Mouse (Mus musculus) forebrain, embryonic 13.5 days (tissue): ENCODE data around the gene Ykt6. TPM values are rescaled to one million over a fixed set of nuclear protein-coding genes. Genes with fewer than 3 reads are reported as not detected.

ENCODE experiments used
- ATAC-seq: fragments of 200-750 bp; cut with Nextera tagmentation; 2 replicates; pipeline ENCODE4 v1.8.0; 2017
- H3K27ac ChIP-seq: fragments of 300-500 bp; sonication (generic); 2 replicates; pipeline ENCODE4 v1.5.1; 2015; ENCODE audit warnings: inconsistent platforms, mild to moderate bottlenecking, moderate library complexity
- H3K27me3 ChIP-seq: fragments of 300-500 bp; sonication (generic); 2 replicates; pipeline ENCODE4 v1.6.1; 2015; ENCODE audit warnings: mild to moderate bottlenecking, inconsistent platforms
- H3K36me3 ChIP-seq: fragments of 300-500 bp; sonication (generic); 2 replicates; pipeline ENCODE4 v1.6.1; 2015; ENCODE audit warnings: mild to moderate bottlenecking, inconsistent platforms; ENCODE audit not compliant: poor library complexity, severe bottlenecking
- H3K4me1 ChIP-seq: fragments of 300-500 bp; sonication (generic); 2 replicates; pipeline ENCODE4 v1.6.1; 2015; ENCODE audit warnings: inconsistent platforms
- H3K4me2 ChIP-seq: fragments of 300-500 bp; sonication (generic); 2 replicates; pipeline ENCODE4 v1.6.1; 2015; ENCODE audit warnings: inconsistent platforms, mild to moderate bottlenecking, moderate library complexity
- H3K4me3 ChIP-seq: fragments of 300-500 bp; sonication (generic); 2 replicates; pipeline ENCODE4 v1.5.1; 2015; ENCODE audit warnings: mild to moderate bottlenecking, inconsistent platforms
- H3K9ac ChIP-seq: fragments of 300-500 bp; sonication (generic); 2 replicates; pipeline ENCODE4 v1.6.1; 2015; ENCODE audit warnings: mild to moderate bottlenecking, inconsistent platforms
- H3K9me3 ChIP-seq: fragments of 300-500 bp; sonication (generic); replicated peaks from 2 replicates; pipeline ENCODE4 v1.6.1; 2016; ENCODE audit warnings: inconsistent platforms
- WGBS: fragments of 180-500 bp; shearing (Covaris S2); methylation state at CpG from one replicate; pipeline ENCODE4 v1.1.7; 2015; 5-methylcytosine and 5-hydroxymethylcytosine counted together
- polyA plus RNA-seq: library from polyadenylated mRNA; unstranded; fragments of >200 nt; fragmentation: Nextera tagmentation; extraction: Ambion mirVana; gene quantifications from 2 replicates; pipeline ENCODE4 v1.2.1, GENCODE M21; 2015

The Ykt6 gene
- polyA plus RNA-seq, 1 experiment from 2014 or later, result 65.3 TPM

- H3K9ac ChIP-seq, result no peak overlapping the region
- H3K36me3 ChIP-seq, result no peaks in the 10 kb centered on the region
- no peaks in the 10 kb centered on the region for H3K9me3 ChIP-seq
- no peaks in the 10 kb centered on the region for H3K4me1 ChIP-seq
- no peak overlapping the region for H3K27ac ChIP-seq
- no peak overlapping the region for H3K4me3 ChIP-seq
- no peaks in the 10 kb centered on the region for H3K27me3 ChIP-seq
- 92% methylated on average over 2 of the region's 2 CpGs for WGBS
- no peak for ATAC-seq
- H3K4me2 ChIP-seq, result no peak overlapping the region
These were observed 24.6 kb downstream of the Ykt6 start for GRCm38 (mm10) chr11:5980108-5980507.

DNA sequence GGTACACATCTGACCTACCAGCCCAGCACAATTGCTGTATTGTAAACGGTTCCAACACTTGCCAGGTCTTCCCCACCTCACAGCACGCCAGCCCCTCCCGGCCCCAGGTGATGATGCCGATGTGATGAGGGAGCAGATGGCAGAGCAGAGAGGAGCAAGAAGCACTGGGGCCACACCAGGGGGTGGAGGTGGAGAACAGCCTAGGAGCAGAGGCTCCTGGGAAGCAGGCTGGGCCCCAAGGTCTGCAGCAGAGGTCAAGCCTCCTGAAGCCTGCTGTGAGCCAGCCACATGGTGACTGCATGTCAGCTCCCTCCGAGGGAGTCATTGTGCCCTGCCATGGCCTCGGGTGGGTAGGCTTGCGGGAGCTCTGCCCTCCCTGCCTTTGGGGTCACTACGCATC is 25.1 kb downstream of the Ykt6 start:
- ATAC-seq, result no peak
- Histone ChIP-seq H3K4me3 (no peak overlapping the region), H3K4me2 (no peak overlapping the region), H3K4me1 (no peaks in the 10 kb centered on the region), H3K36me3 (no peaks in the 10 kb centered on the region), H3K27ac (no peak overlapping the region), H3K27me3 (no peaks in the 10 kb centered on the region), H3K9me3 (no peaks in the 10 kb centered on the region), H3K9ac (no peak overlapping the region)
- WGBS, result 70% methylated on average over 8 of the region's 8 CpGs

DNA sequence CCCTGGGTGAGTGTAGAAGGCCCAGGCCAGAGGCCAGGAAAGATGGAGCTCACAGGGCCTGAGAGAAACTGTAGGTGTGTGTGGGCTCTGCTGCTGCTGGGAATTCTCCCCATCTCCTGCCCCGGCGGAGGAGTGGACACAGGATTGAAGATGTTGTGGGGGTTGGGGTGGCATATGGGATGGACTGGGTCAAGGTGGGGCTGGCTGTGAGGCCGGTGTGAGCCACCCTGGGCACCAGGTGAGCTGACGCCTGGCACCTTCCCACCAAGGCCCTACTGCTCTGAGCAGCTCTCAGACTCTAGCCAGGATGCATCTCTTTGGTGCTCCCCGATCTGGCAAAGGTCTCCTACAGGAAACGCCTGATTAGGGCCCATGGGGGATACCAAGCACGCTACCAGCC is 25.8 kb downstream of the Ykt6 start:
- H3K27me3 ChIP-seq, result no peaks in the 10 kb centered on the region
- no peaks in the 10 kb centered on the region for H3K4me1 ChIP-seq
- no peak overlapping the region for H3K4me3 ChIP-seq
- WGBS, result 90% methylated on average over 6 of the region's 7 CpGs
- H3K36me3 ChIP-seq, result no peaks in the 10 kb centered on the region
- no peak overlapping the region for H3K9ac ChIP-seq
- H3K27ac ChIP-seq, result no peak overlapping the region
- no peaks in the 10 kb centered on the region for H3K9me3 ChIP-seq
- no peak for ATAC-seq
- H3K4me2 ChIP-seq, result no peak overlapping the region

- Histone ChIP-seq H3K9ac (no peak overlapping the region), H3K27ac (no peak overlapping the region), H3K27me3 (no peaks in the 10 kb centered on the region), H3K4me2 (no peak overlapping the region), H3K4me3 (no peak overlapping the region), H3K4me1 (no peaks in the 10 kb centered on the region), H3K36me3 (no peaks in the 10 kb centered on the region), H3K9me3 (no peaks in the 10 kb centered on the region)
- no peak for ATAC-seq
- WGBS, result 91% methylated on average over 5 of the region's 5 CpGs
These were observed 28.1 kb downstream of the Ykt6 start for GRCm38 (mm10) chr11:5983629-5984028.

- Histone ChIP-seq H3K27ac (no peak overlapping the region), H3K36me3 (no peaks in the 10 kb centered on the region), H3K4me1 (no peaks in the 10 kb centered on the region), H3K9me3 (no peaks in the 10 kb centered on the region), H3K4me2 (no peak overlapping the region), H3K4me3 (no peak overlapping the region), H3K9ac (no peak overlapping the region), H3K27me3 (no peaks in the 10 kb centered on the region)
- WGBS, result 78% methylated on average over 10 of the region's 10 CpGs
- ATAC-seq, result no peak
These were observed 32.6 kb downstream of the Ykt6 start for GRCm38 (mm10) chr11:5988126-5988525.

DNA sequence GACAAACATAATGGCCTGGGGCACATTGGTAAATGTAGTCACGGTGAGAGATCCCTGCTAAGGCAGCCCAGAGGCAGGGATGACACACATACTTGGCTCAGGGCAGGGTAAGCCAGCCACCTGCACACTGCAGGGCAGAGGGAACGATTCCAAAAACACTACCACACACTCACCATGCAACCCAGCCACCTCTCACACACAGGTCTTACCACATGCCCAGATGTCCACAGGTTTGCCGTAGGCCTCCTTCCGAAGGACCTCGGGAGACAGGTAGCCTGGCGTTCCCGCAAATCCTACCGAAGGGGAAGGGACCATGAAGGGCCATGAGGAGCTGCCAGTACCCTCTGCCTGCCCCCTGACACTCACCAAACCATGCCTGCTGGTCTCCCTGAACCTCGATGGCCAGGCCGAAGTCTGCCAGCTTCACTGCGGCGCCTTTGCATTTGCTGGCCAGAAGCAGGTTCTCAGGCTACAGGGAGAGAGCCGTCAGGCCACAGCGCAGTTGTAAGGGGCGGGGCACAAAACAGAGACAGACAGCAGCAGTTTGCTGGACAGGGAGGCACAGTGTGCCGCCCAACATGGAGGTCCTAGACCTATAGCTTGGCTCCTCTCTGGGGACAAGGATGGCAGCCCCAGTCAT is 34.6 kb downstream of the Ykt6 start:
- H3K9ac ChIP-seq, result no peak overlapping the region
- WGBS, result 84% methylated on average over 16 of the region's 16 CpGs
- H3K36me3 ChIP-seq, result no peaks in the 10 kb centered on the region
- no peaks in the 10 kb centered on the region for H3K27me3 ChIP-seq
- H3K27ac ChIP-seq, result no peak overlapping the region
- no peak overlapping the region for H3K4me2 ChIP-seq
- ATAC-seq, result no peak
- H3K4me3 ChIP-seq, result no peak overlapping the region
- H3K9me3 ChIP-seq, result no peaks in the 10 kb centered on the region
- no peaks in the 10 kb centered on the region for H3K4me1 ChIP-seq

- no peaks in the 10 kb centered on the region for H3K4me1 ChIP-seq
- 27% methylated on average over 4 of the region's 4 CpGs for WGBS
- H3K27me3 ChIP-seq, result peaks cover 4% of the 10 kb centered on the region; the same call in 1 of the 2 replicates
- H3K36me3 ChIP-seq, result no peaks in the 10 kb centered on the region
- no peak overlapping the region for H3K4me3 ChIP-seq
- H3K4me2 ChIP-seq, result no peak overlapping the region
- H3K27ac ChIP-seq, result no peak overlapping the region
- no peak overlapping the region for H3K9ac ChIP-seq
- no peak for ATAC-seq
- no peaks in the 10 kb centered on the region for H3K9me3 ChIP-seq
These were observed 35.4 kb downstream of the Ykt6 start for GRCm38 (mm10) chr11:5990910-5991309.

GRCm38 (mm10) chr11:5994212-5994611 is 38.7 kb downstream of the Ykt6 start:
- Histone ChIP-seq H3K9me3 (no peaks in the 10 kb centered on the region), H3K4me1 (0 out of 2 replicates have a peak, but pooled peaks cover under 1% of the 10 kb centered on the region), H3K27me3 (peaks cover 4% of the 10 kb centered on the region; the same call in 1 of the 2 replicates), H3K27ac (no peak overlapping the region), H3K4me3 (no peak overlapping the region), H3K9ac (no peak overlapping the region), H3K36me3 (no peaks in the 10 kb centered on the region), H3K4me2 (no peak overlapping the region)
- ATAC-seq, result no peak
- WGBS, result 85% methylated on average over 5 of the region's 5 CpGs

DNA sequence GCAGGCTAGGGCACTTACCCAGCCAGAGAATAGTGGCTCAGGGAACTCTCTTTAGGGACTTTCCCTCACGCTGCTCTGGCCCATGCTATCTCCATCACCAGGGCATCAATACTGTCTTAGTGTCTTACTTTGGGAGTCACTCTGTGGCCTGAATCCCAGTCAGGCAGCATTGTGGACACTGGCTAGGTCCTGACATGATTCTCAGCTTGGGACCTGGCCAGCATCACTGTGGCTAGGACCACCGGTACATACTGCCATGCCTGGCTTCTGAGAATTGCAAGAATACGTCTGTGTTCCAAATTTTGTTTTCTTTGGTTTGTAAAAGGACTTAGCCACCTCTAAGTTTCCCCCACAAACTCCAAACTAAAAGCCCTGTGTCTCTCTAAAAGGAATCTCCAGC is 39.4 kb downstream of the Ykt6 start:
- H3K9ac ChIP-seq, result no peak overlapping the region
- H3K4me2 ChIP-seq, result no peak overlapping the region

GRCm38 (mm10) chr11:5995989-5996388 is 40.5 kb downstream of the Ykt6 start:
- no peak overlapping the region for H3K4me3 ChIP-seq
- no peak overlapping the region for H3K27ac ChIP-seq
- 16% methylated on average over 8 of the region's 8 CpGs for WGBS
- H3K4me2 ChIP-seq, result no peak overlapping the region
- peaks cover 4% of the 10 kb centered on the region; the same call in 1 of the 2 replicates for H3K27me3 ChIP-seq
- ATAC-seq, result peak; percentile 35; the same call in 1 of the 2 replicates
- H3K4me1 ChIP-seq, result peaks cover 18% of the 10 kb centered on the region
- H3K36me3 ChIP-seq, result no peaks in the 10 kb centered on the region
- H3K9ac ChIP-seq, result no peak overlapping the region
- no peaks in the 10 kb centered on the region for H3K9me3 ChIP-seq

More for the DNA sequence above, 39.4 kb downstream of the Ykt6 start:
- H3K9me3 ChIP-seq, result no peaks in the 10 kb centered on the region
- H3K4me1 ChIP-seq, result peaks cover 7% of the 10 kb centered on the region
- no peaks in the 10 kb centered on the region for H3K36me3 ChIP-seq
- ATAC-seq, result no peak
- H3K27ac ChIP-seq, result no peak overlapping the region
- WGBS, result 92% methylated on average over 3 of the region's 3 CpGs
- no peak overlapping the region for H3K4me3 ChIP-seq
- H3K27me3 ChIP-seq, result peaks cover 4% of the 10 kb centered on the region; the same call in 1 of the 2 replicates

- H3K9me3 ChIP-seq, result no peaks in the 10 kb centered on the region
- H3K4me1 ChIP-seq, result peaks cover 23% of the 10 kb centered on the region
- H3K27me3 ChIP-seq, result peaks cover 4% of the 10 kb centered on the region; the same call in 1 of the 2 replicates
- H3K4me3 ChIP-seq, result no peak overlapping the region
- H3K4me2 ChIP-seq, result no peak overlapping the region
- no peak overlapping the region for H3K9ac ChIP-seq
- ATAC-seq, result no peak
- H3K27ac ChIP-seq, result no peak overlapping the region
- WGBS, result 94% methylated on average over 2 of the region's 2 CpGs
- H3K36me3 ChIP-seq, result no peaks in the 10 kb centered on the region
These were observed 43.0 kb downstream of the Ykt6 start for GRCm38 (mm10) chr11:5998472-5998871.

DNA sequence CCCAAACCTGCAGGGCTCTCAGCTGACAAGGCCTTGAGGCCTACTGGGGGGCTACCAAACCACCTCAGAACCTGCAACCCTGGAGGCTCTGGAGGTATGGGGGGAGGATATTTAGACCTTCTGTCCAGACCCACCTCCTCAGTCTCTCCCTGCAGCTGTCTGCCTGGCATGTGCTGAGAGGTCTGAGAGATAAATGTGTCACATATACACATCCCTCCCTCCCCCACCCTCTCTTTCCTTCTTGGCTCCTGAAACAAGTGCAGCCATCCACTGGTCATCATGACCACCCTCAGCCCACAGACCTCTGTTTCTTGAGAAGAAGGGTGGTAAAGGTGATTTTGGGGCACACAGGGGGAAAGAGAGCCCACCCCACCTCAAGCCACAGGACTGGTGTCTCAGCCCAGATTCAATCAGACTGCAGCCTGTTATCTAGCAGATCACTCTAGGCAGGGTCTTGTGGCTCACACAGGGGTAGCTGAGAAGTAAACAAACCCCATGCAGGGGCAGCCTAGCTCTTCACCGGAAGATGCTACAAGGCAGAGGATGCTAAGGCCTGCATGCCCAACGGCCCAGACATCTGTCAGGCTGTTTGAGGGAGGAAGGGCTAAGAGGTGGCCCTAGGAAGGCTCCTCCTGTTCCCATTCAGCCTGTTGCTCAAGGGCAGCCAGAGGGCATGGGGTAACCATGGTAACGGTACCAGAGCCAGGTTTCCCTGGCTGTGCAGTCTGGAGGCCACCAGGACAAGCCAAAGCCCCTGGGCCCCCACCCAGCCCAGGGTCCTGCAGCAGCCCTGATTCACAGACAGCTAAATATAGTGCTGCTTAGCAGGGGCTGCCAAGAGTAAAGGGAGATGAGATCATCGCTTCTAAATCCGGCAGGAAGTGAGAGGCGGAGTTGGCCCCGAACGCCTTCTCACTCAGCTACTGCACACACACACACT is 44.6 kb downstream of the Ykt6 start:
- Histone ChIP-seq H3K36me3 (no peaks in the 10 kb centered on the region), H3K4me3 (no peak overlapping the region), H3K27me3 (peaks cover 20% of the 10 kb centered on the region), H3K9ac (peak overlapping the region; percentile 52), H3K4me1 (peaks cover 23% of the 10 kb centered on the region), H3K4me2 (peak overlapping the region; percentile 5; the same call in 1 of the 2 replicates), H3K9me3 (no peaks in the 10 kb centered on the region), H3K27ac (peak overlapping the region; percentile 68)
- WGBS, result 7% methylated on average over 8 of the region's 8 CpGs
- ATAC-seq, result peak; percentile 88
